Mouse (Mus musculus) kidney, postnatal 14 days (tissue): Measurements from ENCODE around the gene Rnd3.

ENCODE experiments used
- DNase-seq: peaks from one replicate; pipeline ENCODE4 v3.0.0; 2022; ENCODE audit warnings: mixed read lengths

The Rnd3 gene

DNA sequence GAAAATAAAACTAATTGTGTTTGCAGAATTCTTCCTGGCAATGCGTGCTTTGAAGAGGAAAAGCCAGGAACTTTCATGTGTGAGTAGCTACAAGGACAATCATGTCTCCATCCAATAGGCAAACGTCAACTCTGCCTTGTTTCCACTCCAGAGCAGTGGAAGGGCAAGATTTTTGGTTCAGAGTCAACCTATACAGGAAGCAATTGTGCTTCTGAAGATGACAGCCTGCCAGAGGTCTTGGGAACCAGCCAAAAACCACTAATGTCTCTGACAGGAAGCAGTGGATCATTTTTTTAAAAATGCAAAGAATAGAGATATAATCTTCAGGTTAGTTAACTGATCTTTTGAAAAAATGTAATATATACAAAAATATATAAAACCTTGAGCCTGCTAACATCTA lies 38.6 kb downstream of the Rnd3 start:
- peak; percentile 65 for DNase-seq

DNA sequence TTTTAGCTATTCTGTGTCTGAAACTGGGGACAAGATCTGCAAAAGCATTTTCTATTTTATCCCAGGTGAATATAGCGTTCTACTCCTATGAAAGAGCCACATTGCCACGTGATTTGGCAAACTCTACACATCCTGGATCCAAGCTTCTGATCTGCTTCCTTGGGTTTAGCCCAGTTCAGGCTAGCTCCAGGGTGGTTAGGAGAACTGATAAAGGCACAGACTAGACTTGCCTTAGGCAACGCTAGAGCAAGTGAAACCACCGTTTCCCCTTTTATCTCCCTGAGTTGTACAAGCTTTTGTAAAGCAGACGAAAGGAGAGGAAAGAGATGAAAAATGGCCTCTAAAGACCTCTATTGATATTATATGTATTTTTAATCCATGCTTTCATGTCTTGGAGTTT lies 40.3 kb downstream of the Rnd3 start:
- DNase-seq = no peak

DNA sequence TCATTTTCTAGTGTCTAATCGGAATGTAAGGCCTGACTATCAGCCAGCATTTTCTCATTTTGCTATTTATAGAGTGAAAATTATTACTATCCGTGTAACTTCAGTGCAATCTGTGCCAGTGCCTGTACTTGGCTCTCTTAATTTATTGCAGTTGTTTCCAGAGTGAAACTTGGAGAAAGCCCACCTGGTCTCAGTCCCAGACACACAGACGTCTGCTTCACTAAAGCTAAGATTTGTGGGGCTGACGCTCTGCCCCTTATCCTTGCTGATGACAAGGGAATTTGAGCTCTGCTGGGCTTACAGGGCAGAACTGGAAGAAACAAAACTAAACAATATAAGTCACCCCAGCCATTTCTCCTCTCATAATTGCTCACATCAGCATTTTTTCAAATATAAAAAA lies 47.7 kb downstream of the Rnd3 start:
- peak; percentile 15 for DNase-seq

DNA sequence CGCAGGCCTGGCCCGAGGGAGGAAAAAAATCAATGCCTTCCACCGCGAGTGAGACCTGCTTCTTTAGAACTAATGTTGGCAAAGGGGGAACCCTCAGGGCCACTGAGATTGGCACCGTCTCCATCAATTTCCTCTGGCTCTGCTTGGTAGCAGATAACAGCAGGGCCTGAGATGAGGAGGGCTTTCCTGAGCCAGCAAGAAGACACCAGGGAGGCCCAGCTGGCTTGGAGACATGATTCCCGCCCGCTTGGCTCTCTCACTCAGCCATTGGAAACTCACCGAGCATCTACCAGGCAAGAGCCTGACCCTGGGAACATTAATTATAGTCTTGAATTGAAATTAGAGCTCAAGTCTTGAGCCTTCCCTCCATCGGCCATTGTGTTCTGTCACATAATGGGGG lies 48.9 kb downstream of the Rnd3 start:
- no peak for DNase-seq

DNA sequence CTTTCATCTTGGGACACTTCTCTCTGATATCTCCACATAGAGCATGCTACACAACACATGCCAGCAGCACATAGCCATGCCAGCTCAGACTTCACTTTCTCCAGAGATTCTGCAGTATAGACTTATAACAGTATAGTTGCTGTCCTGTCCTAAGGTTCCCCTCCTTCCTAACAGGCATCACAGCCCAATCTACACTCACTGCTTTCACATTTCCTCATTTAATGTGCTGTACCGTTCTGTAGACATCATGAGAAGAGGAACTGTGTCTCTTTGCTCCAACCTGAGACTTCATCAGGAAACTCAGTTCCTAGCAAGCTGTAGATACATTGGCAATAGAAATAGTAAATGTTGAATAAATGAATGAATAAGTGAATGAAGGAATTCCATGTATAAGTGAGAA lies 49.7 kb downstream of the Rnd3 start:
- DNase-seq = no peak

DNA sequence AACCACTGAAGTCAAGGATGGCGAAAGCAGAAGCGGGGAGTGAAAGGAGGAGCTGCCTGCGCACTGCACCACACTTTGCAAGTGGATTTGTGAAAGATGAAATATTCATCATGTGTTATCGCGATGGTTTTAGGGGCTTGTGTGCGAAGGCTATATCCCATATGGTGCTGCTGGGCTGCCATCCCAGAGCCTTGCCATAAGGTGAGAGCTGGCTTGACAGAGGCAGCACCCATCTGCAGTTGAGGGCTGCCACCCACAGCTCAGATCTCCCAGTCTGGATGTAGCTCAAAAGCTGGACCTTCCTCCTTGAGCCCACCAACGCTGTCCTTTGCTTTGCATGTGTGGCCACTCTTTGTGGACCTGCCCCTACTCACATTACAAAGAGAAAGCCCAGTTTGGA lies 58.2 kb downstream of the Rnd3 start:
- DNase-seq = no peak

DNA sequence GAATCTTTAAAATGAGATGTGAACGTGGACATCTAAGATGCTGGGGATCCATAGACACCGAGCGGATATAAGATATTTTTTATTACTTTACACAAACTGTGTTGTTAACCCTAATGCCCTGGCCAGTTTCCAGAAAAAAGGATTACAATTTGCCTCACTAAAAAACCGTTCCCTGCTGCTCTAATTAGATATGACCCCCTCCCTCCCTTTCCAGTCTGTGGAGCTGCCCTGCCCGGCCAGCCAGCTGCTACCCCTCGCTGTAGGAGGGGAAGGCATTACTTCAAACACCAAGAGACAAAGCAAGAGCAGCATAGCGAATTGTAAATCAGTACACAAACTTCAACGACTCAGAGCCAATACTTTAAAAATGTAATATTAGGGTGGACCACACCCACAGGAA lies 58.9 kb downstream of the Rnd3 start:
- DNase-seq = no peak

DNA sequence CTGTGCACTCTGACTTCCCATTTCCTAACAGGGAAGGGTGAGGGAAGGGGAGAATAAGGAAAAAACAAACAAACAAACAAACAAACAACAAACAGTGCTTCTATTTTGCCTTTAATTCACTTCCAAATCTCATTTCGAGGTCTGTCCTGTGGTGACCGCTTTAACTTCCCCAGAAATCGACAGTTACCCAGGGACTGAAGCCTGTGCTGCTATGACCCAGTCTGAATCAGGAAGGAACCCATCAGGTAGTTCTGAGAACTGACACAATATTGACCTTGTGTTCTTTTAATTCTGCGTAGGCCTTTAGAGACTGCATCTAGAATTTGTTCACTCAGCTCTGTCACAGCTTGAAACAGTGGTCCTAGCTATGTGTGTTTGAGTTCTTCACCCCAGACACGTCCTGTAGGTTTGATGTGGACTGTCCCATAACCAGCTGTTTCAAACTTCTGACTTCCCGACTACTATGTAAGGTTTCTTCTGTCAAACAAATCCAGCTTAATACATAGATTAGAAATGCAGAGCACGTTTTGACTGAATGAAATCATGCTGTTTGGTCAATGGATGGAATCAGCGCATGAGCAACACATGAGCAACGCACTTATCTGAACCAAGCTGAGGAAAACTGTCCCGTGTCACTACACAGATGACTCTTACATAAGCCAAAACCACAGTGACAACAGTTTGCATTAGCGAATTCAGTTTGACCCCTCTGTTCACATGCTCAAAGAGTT lies 59.9 kb downstream of the Rnd3 start:
- no peak for DNase-seq

DNA sequence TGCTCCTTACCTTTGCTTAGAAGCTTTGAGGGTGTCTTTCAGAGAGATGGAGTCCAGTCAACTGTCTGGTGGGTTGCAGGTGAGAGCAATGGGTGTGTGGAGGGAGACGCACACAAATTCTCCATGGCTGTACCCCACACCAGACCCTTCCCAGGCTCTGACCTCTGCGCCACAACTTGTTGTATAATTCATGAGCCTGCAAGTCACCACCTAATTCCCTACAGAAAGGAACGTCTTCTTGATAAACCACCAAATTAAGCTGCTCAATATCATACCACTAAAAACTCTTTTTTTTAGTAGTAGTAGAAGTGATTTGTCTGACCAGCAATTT lies 60.8 kb downstream of the Rnd3 start:
- no peak for DNase-seq

DNA sequence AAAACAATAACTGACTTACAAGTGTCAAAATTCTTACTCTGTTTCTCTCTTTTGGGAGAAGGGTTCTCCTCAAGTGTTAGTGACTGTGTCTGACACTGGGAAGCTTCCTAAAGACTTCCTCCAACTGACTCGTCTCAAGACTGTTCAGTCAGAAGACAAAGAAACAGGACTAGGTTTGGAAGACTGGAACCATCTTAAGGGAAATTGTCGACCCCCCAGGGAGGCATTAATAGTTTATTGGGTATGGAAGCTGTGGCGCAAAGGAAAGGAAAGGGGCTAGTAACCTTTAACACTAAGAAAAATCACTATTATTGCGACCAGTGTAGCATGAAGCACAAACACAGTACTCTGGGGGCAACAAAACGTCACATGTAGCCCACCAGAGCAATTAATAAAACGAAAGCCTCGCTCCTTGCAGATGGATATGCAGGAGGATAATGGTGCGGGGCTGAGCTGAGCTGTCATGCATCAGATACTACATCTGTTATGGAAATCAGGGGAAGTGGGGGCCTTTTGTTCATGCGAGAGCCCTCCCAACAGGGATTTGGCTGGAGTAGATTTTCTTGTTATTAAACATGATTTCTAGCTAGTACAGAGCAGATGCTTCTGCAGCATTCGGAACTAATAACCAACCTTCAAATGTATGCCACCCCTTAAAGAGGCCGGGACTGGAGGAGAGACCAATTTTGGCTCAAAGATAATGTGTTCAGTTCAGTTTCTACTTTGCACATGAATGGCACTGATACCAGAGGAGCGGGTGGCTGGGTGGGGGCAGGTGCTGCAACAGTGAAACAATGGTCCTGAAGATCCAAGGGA lies 61.4 kb downstream of the Rnd3 start:
- no peak for DNase-seq

DNA sequence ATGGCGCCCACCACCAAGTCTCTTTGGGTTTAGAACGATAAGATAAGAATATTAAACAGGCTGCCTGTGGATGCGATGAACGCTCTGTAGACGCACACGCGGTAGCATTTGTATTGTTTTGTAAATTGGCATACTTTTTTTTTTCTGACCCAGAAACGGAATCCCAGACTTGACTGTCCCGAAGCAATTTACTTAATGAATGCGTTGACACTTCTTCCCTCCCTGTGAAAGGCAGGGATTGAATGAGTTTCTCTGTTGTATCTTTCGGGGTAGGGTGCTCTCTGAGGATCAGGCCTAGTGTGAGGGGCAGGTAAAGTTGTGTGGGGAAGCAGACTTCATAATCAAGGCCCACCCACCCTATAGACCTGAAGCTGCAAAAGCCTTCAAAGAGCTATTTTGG lies 63.8 kb downstream of the Rnd3 start:
- no peak for DNase-seq

DNA sequence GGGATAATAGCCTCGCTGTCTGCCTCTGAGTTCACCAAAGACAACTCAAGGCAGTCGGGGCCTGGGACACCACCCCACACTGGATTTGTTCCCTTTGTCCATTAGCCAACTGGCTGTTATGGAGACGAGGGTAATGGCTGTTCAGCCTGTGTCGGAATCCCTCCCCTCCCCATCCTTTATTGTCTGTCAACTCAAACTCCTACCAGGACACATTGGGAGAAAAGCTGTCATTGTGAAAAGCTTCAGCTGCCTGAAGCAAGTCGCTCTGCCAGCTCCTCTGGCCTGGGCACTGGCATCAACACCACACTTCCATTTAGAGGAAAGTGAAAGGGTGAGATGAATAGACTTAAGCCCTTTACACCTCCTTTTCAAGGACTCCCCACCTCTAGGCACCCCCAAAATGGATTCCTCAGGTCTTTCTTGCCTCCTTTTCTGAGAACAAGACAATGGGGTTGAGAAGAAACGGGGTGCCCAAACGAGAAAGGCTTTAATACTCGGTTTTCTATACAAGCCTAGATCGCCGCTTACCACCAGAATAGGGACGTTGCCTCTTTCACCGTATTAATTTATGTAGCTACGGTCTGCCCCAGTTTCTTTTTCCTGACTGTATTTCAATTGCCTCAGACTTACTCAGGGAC lies 66.1 kb downstream of the Rnd3 start:
- no peak for DNase-seq
